Mouse (Mus musculus): Measurements from ENCODE around the gene Smarca1. TPM values are rescaled to one million over a fixed set of nuclear protein-coding genes. Genes with fewer than 3 reads are reported as not detected.

The Smarca1 gene
- polyA plus RNA-seq, 1 experiment from 2014 or later: 37.3 TPM

- H3K27ac ChIP-seq: peak overlapping the region; percentile 92
- peak overlapping the region; percentile 66 for H3K4me3 ChIP-seq
- no peaks in the 10 kb centered on the region for H3K9me3 ChIP-seq
- H3K9ac ChIP-seq: peak overlapping the region; percentile 77
- no peaks in the 10 kb centered on the region for H3K4me1 ChIP-seq
- WGBS: 22% methylated on average over 11 of the region's 12 CpGs
- H3K36me3 ChIP-seq (replicated peaks): no peaks in the 10 kb centered on the region
- ATAC-seq (replicated peaks): peak; percentile 58
- no peaks in the 10 kb centered on the region for H3K27me3 ChIP-seq (replicated peaks)
- H3K4me2 ChIP-seq: peak overlapping the region; percentile 53
Measured at GRCm38 (mm10) chrX:47891243-47891906, 1.4 kb downstream of the Smarca1 start.

DNA sequence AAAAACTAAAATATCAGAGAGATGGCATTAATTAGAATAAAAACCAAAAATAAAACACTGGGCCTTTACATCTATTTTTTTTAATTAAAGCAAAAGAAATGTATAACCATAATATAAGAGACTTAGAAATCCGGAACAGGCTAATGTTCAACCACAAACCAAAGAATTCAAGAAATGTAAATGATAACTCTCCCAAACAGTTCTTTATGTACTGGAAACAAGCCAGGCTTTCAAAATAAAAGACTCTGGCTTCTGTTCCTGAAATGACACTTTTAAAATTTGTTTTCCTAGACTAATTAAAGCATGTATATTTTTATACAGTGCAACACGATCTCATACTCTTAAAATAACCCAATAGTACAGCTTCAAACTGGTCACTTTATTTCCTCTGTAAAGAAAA is 5.4 kb downstream of the Smarca1 start:
- WGBS: 74% methylated on average over 2 of the region's 2 CpGs
- H3K27me3 ChIP-seq (replicated peaks): no peaks in the 10 kb centered on the region
- H3K27ac ChIP-seq: no peak overlapping the region
- H3K4me1 ChIP-seq: no peaks in the 10 kb centered on the region
- H3K4me3 ChIP-seq: no peak overlapping the region
- ATAC-seq (replicated peaks): no peak
- H3K9me3 ChIP-seq: no peaks in the 10 kb centered on the region
- no peak overlapping the region for H3K4me2 ChIP-seq
- H3K9ac ChIP-seq: no peak overlapping the region
- H3K36me3 ChIP-seq (replicated peaks): no peaks in the 10 kb centered on the region

- 82% methylated on average over 6 of the region's 6 CpGs for WGBS
Measured at GRCm38 (mm10) chrX:47882813-47883212, 10.0 kb downstream of the Smarca1 start.

GRCm38 (mm10) chrX:47880052-47880451 is 12.7 kb downstream of the Smarca1 start:
- Histone ChIP-seq H3K9me3 (no peaks in the 10 kb centered on the region), H3K4me1 (no peaks in the 10 kb centered on the region), H3K4me2 (no peak overlapping the region), H3K27me3 (replicated peaks) (no peaks in the 10 kb centered on the region), H3K36me3 (replicated peaks) (no peaks in the 10 kb centered on the region), H3K27ac (no peak overlapping the region), H3K4me3 (no peak overlapping the region), H3K9ac (no peak overlapping the region)
- 60% methylated on average over 2 of the region's 2 CpGs for WGBS
- ATAC-seq (replicated peaks): no peak

More at GRCm38 (mm10) chrX:47882813-47883212, 10.0 kb downstream of the Smarca1 start:
- Histone ChIP-seq H3K9ac (no peak overlapping the region), H3K9me3 (no peaks in the 10 kb centered on the region), H3K4me2 (no peak overlapping the region), H3K4me1 (no peaks in the 10 kb centered on the region), H3K27me3 (replicated peaks) (no peaks in the 10 kb centered on the region), H3K27ac (no peak overlapping the region), H3K4me3 (no peak overlapping the region), H3K36me3 (replicated peaks) (no peaks in the 10 kb centered on the region)
- no peak for ATAC-seq (replicated peaks)

GRCm38 (mm10) chrX:47858544-47858943 is 34.2 kb downstream of the Smarca1 start:
- WGBS: 97% methylated on average over 1 of the region's 1 CpGs
- no peak for ATAC-seq (replicated peaks)
- H3K36me3 ChIP-seq (replicated peaks): 0 out of 2 replicates have a peak, but pooled peaks cover 4% of the 10 kb centered on the region

DNA sequence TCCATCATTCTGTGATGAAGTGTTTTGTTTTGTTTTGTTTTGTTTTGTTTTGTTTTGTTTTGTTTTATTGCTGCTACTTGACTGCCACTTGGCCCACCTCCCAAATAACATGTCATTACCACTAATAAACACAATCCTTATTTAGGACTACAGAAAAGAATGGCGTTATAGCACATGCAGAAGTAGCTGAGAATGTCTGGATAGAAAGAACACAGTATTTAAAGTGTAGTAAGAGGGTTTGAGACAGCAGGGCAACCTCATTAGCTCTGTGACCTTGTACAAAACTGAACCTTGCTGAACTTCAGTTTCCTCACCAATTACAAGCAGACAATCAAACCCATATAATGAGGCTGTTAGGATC is 57.0 kb downstream of the Smarca1 start:
- Histone ChIP-seq H3K4me2 (no peak overlapping the region), H3K27ac (no peak overlapping the region), H3K9ac (no peak overlapping the region), H3K4me3 (no peak overlapping the region), H3K36me3 (replicated peaks) (no peaks in the 10 kb centered on the region), H3K9me3 (no peaks in the 10 kb centered on the region), H3K4me1 (no peaks in the 10 kb centered on the region), H3K27me3 (replicated peaks) (no peaks in the 10 kb centered on the region)
- ATAC-seq (replicated peaks): no peak
- 68% methylated on average over 1 of the region's 1 CpGs for WGBS

More at GRCm38 (mm10) chrX:47858544-47858943, 34.2 kb downstream of the Smarca1 start:
- Histone ChIP-seq H3K4me2 (no peak overlapping the region), H3K9ac (no peak overlapping the region), H3K4me1 (no peaks in the 10 kb centered on the region), H3K4me3 (no peak overlapping the region), H3K27ac (no peak overlapping the region), H3K9me3 (no peaks in the 10 kb centered on the region), H3K27me3 (replicated peaks) (no peaks in the 10 kb centered on the region)

DNA sequence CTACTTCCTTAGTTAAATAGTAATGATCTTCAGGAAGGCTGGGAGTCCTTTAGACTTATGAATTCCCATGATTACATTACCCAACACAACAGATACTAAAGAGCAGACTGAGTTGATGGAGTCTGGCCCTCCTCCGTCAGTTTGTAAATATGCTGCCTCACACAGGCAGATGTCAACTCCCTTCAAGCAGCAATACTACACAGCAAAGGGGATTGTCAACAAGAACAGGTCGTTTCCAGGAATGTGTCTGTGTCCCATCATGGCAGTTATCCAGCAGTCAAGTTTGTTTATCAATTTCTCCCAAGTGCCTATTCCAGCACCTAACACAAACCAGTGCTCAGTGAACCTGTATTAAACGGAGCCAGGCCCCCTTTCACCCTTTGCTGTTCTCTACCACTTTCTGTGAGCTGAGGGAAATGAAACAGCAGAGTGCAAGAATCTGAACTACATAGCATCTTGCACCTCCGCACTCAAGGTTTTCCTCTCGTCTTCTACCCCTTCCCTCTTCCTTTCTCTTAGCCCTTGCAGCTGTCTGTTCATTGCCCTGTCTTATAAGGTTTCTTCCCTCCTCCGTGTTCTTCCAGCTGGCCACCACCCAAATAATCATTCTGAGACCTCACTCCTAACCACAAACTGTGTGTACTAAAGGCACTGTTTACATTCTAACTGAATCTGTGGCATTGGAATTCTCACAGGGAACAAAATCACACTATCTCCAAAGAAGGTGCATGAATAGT is 57.5 kb downstream of the Smarca1 start:
- no peak overlapping the region for H3K9ac ChIP-seq
- 74% methylated on average over 6 of the region's 6 CpGs for WGBS
- H3K4me2 ChIP-seq: no peak overlapping the region
- no peaks in the 10 kb centered on the region for H3K36me3 ChIP-seq (replicated peaks)
- H3K27ac ChIP-seq: no peak overlapping the region
- H3K27me3 ChIP-seq (replicated peaks): no peaks in the 10 kb centered on the region
- no peaks in the 10 kb centered on the region for H3K9me3 ChIP-seq
- no peak overlapping the region for H3K4me3 ChIP-seq
- no peaks in the 10 kb centered on the region for H3K4me1 ChIP-seq
- ATAC-seq (replicated peaks): no peak

- Histone ChIP-seq H3K36me3 (replicated peaks) (no peaks in the 10 kb centered on the region), H3K27ac (no peak overlapping the region), H3K4me3 (no peak overlapping the region), H3K4me2 (no peak overlapping the region), H3K9ac (no peak overlapping the region), H3K4me1 (no peaks in the 10 kb centered on the region), H3K9me3 (no peaks in the 10 kb centered on the region), H3K27me3 (replicated peaks) (no peaks in the 10 kb centered on the region)
- ATAC-seq (replicated peaks): no peak
- WGBS: 76% methylated on average over 2 of the region's 2 CpGs
Measured at GRCm38 (mm10) chrX:47833431-47833830, 59.3 kb downstream of the Smarca1 start.

GRCm38 (mm10) chrX:47820566-47820965 is 72.2 kb downstream of the Smarca1 start:
- no peak overlapping the region for H3K9ac ChIP-seq
- no peak for ATAC-seq (replicated peaks)
- H3K27ac ChIP-seq: no peak overlapping the region
- no peak overlapping the region for H3K4me2 ChIP-seq
- no peak overlapping the region for H3K4me3 ChIP-seq
- no peaks in the 10 kb centered on the region for H3K9me3 ChIP-seq
- 66% methylated on average over 2 of the region's 2 CpGs for WGBS
- no peaks in the 10 kb centered on the region for H3K36me3 ChIP-seq (replicated peaks)
- no peaks in the 10 kb centered on the region for H3K27me3 ChIP-seq (replicated peaks)
- no peaks in the 10 kb centered on the region for H3K4me1 ChIP-seq

GRCm38 (mm10) chrX:47808717-47809116 is 84.1 kb downstream of the Smarca1 start:
- no peak for ATAC-seq (replicated peaks)
- 69% methylated on average over 2 of the region's 2 CpGs for WGBS
- no peaks in the 10 kb centered on the region for H3K4me1 ChIP-seq
- H3K36me3 ChIP-seq (replicated peaks): no peaks in the 10 kb centered on the region
- no peaks in the 10 kb centered on the region for H3K9me3 ChIP-seq
- H3K4me3 ChIP-seq: no peak overlapping the region
- H3K4me2 ChIP-seq: no peak overlapping the region
- H3K9ac ChIP-seq: no peak overlapping the region
- H3K27me3 ChIP-seq (replicated peaks): no peaks in the 10 kb centered on the region
- H3K27ac ChIP-seq: no peak overlapping the region

DNA sequence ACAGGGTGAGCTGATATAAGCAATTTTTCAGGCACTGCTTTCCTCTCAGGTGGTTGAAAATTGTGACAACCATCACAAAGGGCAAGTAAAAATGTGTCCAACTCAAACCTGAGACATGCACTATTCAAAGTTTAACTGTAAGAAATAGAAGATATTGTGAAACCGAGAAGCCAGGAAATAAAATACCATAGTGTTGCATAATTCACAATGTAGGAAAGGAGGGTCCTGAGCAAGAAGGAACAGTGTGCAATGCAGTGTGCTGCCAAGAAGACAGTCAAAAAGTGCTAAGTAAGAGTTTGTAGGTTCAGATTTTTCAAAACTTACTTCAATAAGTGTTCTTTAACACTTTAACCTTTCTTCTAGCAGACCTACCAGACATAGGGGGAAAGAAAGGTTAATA is 128.3 kb downstream of the Smarca1 start:
- WGBS: 70% methylated on average over 1 of the region's 1 CpGs
- Histone ChIP-seq H3K27me3 (replicated peaks) (no peaks in the 10 kb centered on the region), H3K27ac (no peak overlapping the region), H3K36me3 (replicated peaks) (no peaks in the 10 kb centered on the region), H3K9ac (no peak overlapping the region), H3K4me3 (no peak overlapping the region), H3K4me2 (no peak overlapping the region), H3K9me3 (no peaks in the 10 kb centered on the region), H3K4me1 (no peaks in the 10 kb centered on the region)
- no peak for ATAC-seq (replicated peaks)

GRCm38 (mm10) chrX:47760212-47760611 is 132.6 kb downstream of the Smarca1 start:
- no peak overlapping the region for H3K27ac ChIP-seq
- no peaks in the 10 kb centered on the region for H3K27me3 ChIP-seq (replicated peaks)
- no peak overlapping the region for H3K9ac ChIP-seq
- H3K4me2 ChIP-seq: no peak overlapping the region
- ATAC-seq (replicated peaks): no peak
- no peaks in the 10 kb centered on the region for H3K9me3 ChIP-seq
- no peaks in the 10 kb centered on the region for H3K4me1 ChIP-seq
- H3K36me3 ChIP-seq (replicated peaks): no peaks in the 10 kb centered on the region
- WGBS: 47% methylated on average over 1 of the region's 1 CpGs
- H3K4me3 ChIP-seq: no peak overlapping the region

All from midbrain, embryonic 15.5 days (tissue).